Mouse (Mus musculus) intestine, postnatal 0 days (tissue): ENCODE measurements at regions not wholly inside any gene's neighbourhood (a gene's known extent, or its start where the extent isn't known, plus 50 kb on each side); places are given as distances from the start of the nearest gene placed in this dataset.

Experiments
- ATAC-seq: fragments of 200-750 bp; cut with Nextera tagmentation; 2 replicates; pipeline ENCODE4 v1.8.0; 2017; ENCODE audit warnings: mild to moderate bottlenecking, moderate TSS enrichment, moderate library complexity
- H3K27ac ChIP-seq: fragments of 300-500 bp; sonication (generic); 2 replicates; pipeline ENCODE4 v1.5.1; 2014; ENCODE audit warnings: mild to moderate bottlenecking, low read depth, low read length, moderate library complexity
- H3K27me3 ChIP-seq: fragments of 300-500 bp; sonication (generic); replicated peaks from 2 replicates; pipeline ENCODE4 v1.6.1; 2014; ENCODE audit warnings: low read length, mixed read lengths; ENCODE audit not compliant: control insufficient read depth, insufficient read depth
- H3K36me3 ChIP-seq: fragments of 300-500 bp; sonication (generic); 2 replicates; pipeline ENCODE4 v1.6.1; 2014; ENCODE audit warnings: mild to moderate bottlenecking, moderate library complexity; ENCODE audit not compliant: control insufficient read depth, insufficient read depth
- H3K4me1 ChIP-seq: fragments of 300-500 bp; sonication (generic); replicated peaks from 2 replicates; pipeline ENCODE4 v1.6.1; 2014; ENCODE audit warnings: antibody characterized with exemption, low read length, mixed read lengths; ENCODE audit not compliant: control insufficient read depth, insufficient read depth
- H3K4me2 ChIP-seq: fragments of 300-500 bp; sonication (generic); replicated peaks from 2 replicates; pipeline ENCODE4 v1.6.1; 2014; ENCODE audit warnings: low read depth, mild to moderate bottlenecking, moderate library complexity
- H3K4me3 ChIP-seq: fragments of 300-500 bp; sonication (generic); 2 replicates; pipeline ENCODE4 v1.5.1; 2014; ENCODE audit warnings: low read depth, low read length
- H3K9ac ChIP-seq: fragments of 300-500 bp; sonication (generic); 2 replicates; pipeline ENCODE4 v1.6.1; 2014; ENCODE audit warnings: mild to moderate bottlenecking, low read depth, low read length
- H3K9me3 ChIP-seq: fragments of 300-500 bp; sonication (generic); 2 replicates; pipeline ENCODE4 v1.6.1; 2016; ENCODE audit warnings: mixed run types; ENCODE audit not compliant: control insufficient read depth
- CTCF ChIP-seq: sonication (generic); IDR thresholded peaks from 2 replicates; pipeline ENCODE4 v1.5.1; 2016; ENCODE audit warnings: low read depth, mild to moderate bottlenecking, control low read depth, antibody characterized with exemption, moderate library complexity
- WGBS: fragments of 180-500 bp; shearing (Covaris S2); extraction: QIAGEN DNeasy Blood & Tissue Kit; methylation state at CpG from one replicate; pipeline ENCODE4 v1.1.7; 2014; 5-methylcytosine and 5-hydroxymethylcytosine counted together

DNA sequence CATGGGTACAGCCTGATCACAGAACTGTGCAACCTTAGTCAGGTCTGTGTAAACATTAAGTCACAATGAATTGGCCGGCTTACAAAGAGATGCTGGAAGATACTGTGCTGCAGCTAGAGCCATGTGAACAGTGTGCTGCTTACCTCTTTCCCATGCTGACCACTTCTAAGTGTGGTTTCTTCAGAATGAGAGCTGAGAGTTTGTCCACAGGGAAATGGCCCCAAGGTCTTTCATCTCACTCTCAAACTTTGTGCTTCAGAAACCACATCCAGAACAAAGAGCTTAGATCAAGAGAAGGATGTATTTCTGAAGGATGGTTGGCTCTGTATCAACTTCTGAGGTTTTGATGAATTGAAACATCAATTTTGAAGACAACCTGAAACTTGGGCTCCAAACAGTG lies 165.7 kb downstream of the Lrrc3b start:
- no peak overlapping the region for H3K4me2 ChIP-seq
- H3K4me3 ChIP-seq, result no peak overlapping the region
- H3K27ac ChIP-seq, result no peak overlapping the region
- H3K9ac ChIP-seq, result no peak overlapping the region
- no peaks in the 10 kb centered on the region for H3K36me3 ChIP-seq
- no peak for ATAC-seq
- WGBS, result 49% methylated on average over 1 of the region's 1 CpGs
- no peaks in the 10 kb centered on the region for H3K9me3 ChIP-seq
- no peak for TF ChIP-seq CTCF
- no peaks in the 10 kb centered on the region for H3K27me3 ChIP-seq
- H3K4me1 ChIP-seq, result no peaks in the 10 kb centered on the region

DNA sequence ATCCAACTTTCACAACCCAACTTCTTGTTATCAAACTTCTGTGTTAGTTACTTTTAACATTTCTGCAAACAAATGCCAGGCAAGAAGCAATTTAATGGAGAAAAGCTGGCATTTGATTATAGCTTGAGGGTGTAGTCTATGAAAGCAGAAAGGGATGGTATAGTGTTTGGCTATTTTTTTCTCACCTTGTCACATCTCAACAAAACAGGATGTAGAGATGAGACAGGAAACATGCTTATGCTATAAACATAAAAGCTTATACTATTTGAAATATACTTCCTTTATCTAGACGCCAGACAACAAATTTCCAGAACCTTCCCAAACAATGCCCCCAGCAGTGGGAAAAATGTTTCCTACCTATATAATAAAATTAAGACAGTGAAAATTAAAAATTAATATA lies 166.4 kb downstream of the Lrrc3b start:
- Histone ChIP-seq H3K9me3 (no peaks in the 10 kb centered on the region), H3K9ac (no peak overlapping the region), H3K27me3 (no peaks in the 10 kb centered on the region), H3K36me3 (no peaks in the 10 kb centered on the region), H3K4me2 (no peak overlapping the region), H3K4me3 (no peak overlapping the region), H3K27ac (no peak overlapping the region), H3K4me1 (no peaks in the 10 kb centered on the region)
- no peak for TF ChIP-seq CTCF
- 65% methylated on average over 1 of the region's 1 CpGs for WGBS
- ATAC-seq, result no peak

DNA sequence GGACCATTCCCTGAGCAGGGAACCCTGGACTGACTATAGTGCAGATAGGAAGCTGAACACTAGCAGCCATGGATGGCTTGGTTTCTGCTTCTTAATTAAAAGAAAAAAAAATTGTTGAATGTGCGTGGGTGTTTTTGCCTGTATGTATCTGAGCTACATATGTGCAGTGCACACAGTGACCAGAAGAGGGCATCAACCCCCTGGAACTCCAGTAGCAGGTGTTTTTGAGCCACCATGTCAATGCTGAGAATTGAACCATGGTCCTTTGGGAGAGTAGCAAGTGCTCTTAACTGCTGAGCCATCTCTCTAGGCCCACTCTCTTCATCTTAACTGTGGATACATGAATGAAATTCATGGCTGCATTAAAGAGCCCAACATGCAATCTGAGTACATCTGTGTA lies 172.5 kb downstream of the Lrrc3b start:
- ATAC-seq, result no peak
- Histone ChIP-seq H3K27me3 (no peaks in the 10 kb centered on the region), H3K4me3 (no peak overlapping the region), H3K4me1 (no peaks in the 10 kb centered on the region), H3K27ac (no peak overlapping the region), H3K9ac (no peak overlapping the region), H3K4me2 (no peak overlapping the region), H3K9me3 (no peaks in the 10 kb centered on the region), H3K36me3 (no peaks in the 10 kb centered on the region)
- WGBS, result 88% methylated on average over 1 of the region's 1 CpGs
- peak; percentile 60 for TF ChIP-seq CTCF

DNA sequence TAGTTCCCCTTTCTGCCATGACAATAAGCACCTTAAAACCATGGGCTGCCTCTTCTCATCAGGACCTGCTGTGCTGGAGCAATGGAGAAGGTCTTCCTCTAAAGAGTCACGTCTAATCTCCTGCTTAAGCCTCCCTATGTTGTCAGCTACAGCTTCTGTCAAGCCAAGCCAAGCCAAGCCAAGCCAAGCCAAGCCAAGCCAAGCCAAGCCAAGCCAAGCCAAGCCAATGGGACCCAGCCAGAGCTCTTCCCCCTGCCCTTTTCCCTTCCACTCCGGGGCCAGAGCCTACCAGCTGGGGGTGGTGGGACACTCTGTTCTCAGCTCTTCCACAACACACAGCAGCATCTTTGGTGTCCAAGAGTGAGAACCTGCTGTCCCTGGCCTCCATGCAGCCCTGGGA lies 175.8 kb downstream of the Lrrc3b start:
- H3K9ac ChIP-seq, result no peak overlapping the region
- no peaks in the 10 kb centered on the region for H3K27me3 ChIP-seq
- H3K36me3 ChIP-seq, result no peaks in the 10 kb centered on the region
- ATAC-seq, result no peak
- H3K27ac ChIP-seq, result no peak overlapping the region
- H3K4me3 ChIP-seq, result no peak overlapping the region
- 68% methylated on average over 2 of the region's 2 CpGs for WGBS
- no peaks in the 10 kb centered on the region for H3K4me1 ChIP-seq
- TF ChIP-seq CTCF, result no peak
- H3K4me2 ChIP-seq, result no peak overlapping the region
- H3K9me3 ChIP-seq, result no peaks in the 10 kb centered on the region

DNA sequence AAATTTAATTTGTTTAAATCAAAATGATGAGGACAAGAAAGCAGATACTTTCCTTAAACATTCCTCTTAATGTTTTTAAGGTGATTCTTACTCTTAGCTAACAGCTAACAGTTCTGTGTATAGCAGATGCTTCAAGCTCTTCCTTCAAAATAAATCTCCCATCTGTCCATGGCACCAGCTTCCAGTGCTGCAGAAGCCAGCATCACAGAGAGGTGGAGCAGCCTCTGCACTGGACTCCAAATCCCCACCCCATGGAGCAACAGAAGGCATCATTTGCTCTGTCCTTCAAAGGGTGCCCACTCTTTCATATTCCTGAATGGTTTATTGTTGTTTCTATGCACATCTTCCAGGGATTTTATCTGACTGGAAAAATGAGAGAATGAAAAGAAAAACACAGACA lies 183.1 kb downstream of the Lrrc3b start:
- no peaks in the 10 kb centered on the region for H3K9me3 ChIP-seq
- no peaks in the 10 kb centered on the region for H3K27me3 ChIP-seq
- no peak overlapping the region for H3K4me2 ChIP-seq
- no peak overlapping the region for H3K27ac ChIP-seq
- TF ChIP-seq CTCF, result no peak
- no peaks in the 10 kb centered on the region for H3K4me1 ChIP-seq
- no peak overlapping the region for H3K4me3 ChIP-seq
- H3K9ac ChIP-seq, result no peak overlapping the region
- no peak for ATAC-seq
- no peaks in the 10 kb centered on the region for H3K36me3 ChIP-seq

DNA sequence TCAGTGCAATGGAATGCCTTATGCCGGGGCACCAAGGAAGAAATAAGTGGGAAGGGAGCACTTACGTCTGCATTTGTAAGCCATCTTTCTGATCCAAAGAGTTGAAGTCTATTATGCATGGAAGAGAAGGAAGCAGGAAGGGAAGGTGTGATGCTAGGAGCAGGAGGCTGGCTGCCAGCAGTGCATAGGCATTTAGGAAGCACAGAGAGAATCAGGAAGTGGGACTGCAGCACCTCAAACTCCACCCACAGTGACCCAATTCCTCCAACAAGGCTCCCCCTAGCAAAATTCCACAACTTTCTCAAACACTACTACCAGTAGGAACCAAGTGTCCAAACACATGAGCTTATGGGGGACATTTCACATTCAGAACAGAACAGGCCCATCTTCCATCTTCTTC lies 233.2 kb downstream of the Lrrc3b start:
- Histone ChIP-seq H3K4me3 (no peak overlapping the region), H3K27me3 (no peaks in the 10 kb centered on the region), H3K36me3 (no peaks in the 10 kb centered on the region), H3K27ac (no peak overlapping the region), H3K4me1 (no peaks in the 10 kb centered on the region), H3K9me3 (no peaks in the 10 kb centered on the region), H3K4me2 (no peak overlapping the region), H3K9ac (no peak overlapping the region)
- TF ChIP-seq CTCF, result no peak
- WGBS, result 59% methylated on average over 2 of the region's 2 CpGs
- no peak for ATAC-seq

DNA sequence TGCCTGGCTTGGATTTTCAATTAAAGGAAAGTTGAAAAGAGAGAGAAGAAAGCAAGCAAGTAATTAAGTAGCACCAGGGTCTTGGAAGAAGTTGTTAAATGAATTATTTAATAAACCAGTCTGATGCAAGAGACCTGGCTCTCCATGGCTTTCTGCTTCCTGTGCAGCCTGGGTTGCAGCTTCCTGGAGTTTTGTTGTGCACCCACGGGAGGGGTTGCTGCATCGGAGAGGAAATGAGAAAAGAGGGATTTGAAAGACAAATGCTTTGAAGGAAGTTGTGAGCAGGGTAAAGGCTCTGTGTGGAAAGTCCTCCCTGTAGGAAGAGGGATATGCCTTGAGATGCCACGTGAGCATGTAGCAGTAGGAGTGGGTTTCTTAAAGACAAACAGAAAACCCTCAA lies 234.5 kb downstream of the Lrrc3b start:
- Histone ChIP-seq H3K4me2 (no peak overlapping the region), H3K9me3 (no peaks in the 10 kb centered on the region), H3K9ac (no peak overlapping the region), H3K36me3 (no peaks in the 10 kb centered on the region), H3K4me1 (no peaks in the 10 kb centered on the region), H3K4me3 (no peak overlapping the region), H3K27me3 (no peaks in the 10 kb centered on the region), H3K27ac (no peak overlapping the region)
- ATAC-seq, result no peak
- no peak for TF ChIP-seq CTCF
- 50% methylated on average over 3 of the region's 3 CpGs for WGBS
